Mouse (Mus musculus) layer of hippocampus, postnatal 10 days (tissue): ENCODE results near the gene Obp2b. TPM values are rescaled to one million over a fixed set of nuclear protein-coding genes. Genes with fewer than 3 reads are reported as not detected.

Experiments used
- DNase-seq, 2 experiments: peaks; one replicate each; pipeline ENCODE4 v3.0.0; 2021; ENCODE audit warnings: low spot score in 2 of 2
- total RNA-seq, 2 experiments: library from RNA; stranded (reverse); gene quantifications; 2 replicates each; pipeline ENCODE4 v1.2.3; 2021

Obp2b gene
- total RNA-seq, 2 experiments from 2014 or later = not detected

- no peak for DNase-seq
Measured at GRCm38 (mm10) chr2:25776717-25777116, 39.9 kb downstream of the Obp2b start, which contains the start of gene Lcn11. Gene Lcn11, plus strand, starts transcription at chr2:25777017.

- DNase-seq = no peak
Measured at GRCm38 (mm10) chr2:25779076-25779475, 42.3 kb downstream of the Obp2b start.

GRCm38 (mm10) chr2:25780921-25781320, 44.1 kb downstream of the Obp2b start:
- DNase-seq = no peak

DNA sequence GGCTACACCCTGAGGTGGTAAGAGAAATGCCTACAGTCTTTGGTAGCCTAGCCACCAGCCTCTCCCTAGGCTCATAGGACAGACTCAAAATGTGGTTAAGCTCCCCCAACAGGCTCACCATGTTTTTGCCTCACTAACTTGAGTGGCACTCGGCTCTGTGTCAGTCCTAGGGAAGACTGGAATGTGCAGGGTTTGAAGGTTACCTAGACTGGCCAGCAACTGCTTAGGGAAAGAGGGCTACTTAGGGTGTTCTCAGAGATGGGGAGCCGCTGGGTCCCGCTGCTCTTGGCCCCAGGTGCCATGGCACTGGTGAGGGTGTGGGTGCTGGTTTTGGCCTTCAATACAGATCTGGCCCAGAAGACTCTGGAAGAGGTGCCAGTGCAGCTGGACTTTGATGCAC, 45.1 kb downstream of the Obp2b start, which contains the start of gene Gm13539:
Gene Gm13539 (plus strand): TSS at position 301 of the 400 bp plus-strand sequence.
- DNase-seq = no peak

DNA sequence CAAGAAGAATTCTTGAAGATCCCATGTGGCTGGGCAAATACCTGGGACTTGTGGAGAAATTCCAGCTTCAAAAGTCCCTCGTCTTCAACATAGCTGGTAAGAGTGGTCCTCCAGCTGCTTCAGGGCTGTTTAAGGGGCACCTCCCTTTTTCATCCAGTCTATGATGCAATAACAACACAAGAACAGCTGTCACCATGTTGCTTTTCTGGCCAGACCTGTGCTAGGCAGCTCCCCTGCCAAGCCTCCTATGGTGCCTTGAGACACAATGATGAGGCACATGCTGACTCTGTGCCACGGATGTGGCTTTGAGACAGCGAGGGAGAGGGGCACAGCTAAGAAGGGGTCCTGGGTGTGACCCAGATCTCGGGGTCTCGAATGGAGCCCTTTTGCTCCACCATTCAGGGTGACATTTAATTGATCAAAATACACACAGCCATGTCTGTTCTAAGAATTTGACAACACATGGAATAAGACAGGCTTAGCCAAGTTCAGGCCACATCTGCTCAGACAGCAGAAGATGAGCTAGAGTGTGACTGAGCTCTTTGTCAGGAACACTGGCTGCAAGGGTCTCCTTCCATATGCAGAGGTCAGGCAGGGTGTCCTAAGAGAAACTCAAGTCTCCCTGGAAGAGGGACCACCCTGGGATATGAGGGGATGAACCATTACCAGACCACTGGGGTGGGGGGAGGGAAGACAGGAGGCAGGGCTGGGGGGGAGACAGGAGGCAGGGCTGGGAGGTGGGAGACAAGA, 48.9 kb downstream of the Obp2b start:
- DNase-seq = no peak

DNA sequence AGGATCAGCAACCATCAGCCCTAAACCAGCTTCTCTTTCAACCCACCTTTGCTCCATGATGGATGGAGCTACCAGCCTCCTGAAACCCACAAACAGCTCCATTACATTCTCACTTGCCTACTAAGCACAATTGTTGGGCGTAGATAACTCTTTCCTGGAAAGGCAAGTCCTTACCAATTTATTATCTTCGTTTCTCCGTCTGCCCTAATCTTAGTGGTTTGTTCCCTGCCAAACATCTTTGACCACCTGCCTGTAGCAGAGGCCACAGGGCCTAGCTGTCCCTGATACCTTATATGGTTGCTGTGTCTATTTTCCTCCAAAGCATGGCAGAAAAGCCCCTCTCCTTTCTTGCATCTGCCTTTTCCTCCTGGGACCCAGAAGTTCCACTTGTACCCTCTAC, 52.3 kb downstream of the Obp2b start:
- no peak for DNase-seq

Other genes starting within 250 kb of the Obp2b start
- gene Lcn12, start 243.1 kb upstream of the Obp2b start, total RNA-seq = not detected
- gene Fbxw5, start 236.3 kb upstream of the Obp2b start, total RNA-seq = 100 to 1,000 TPM; 132 to 140 TPM
- gene C8g, start 235.3 kb upstream of the Obp2b start, total RNA-seq = 1 to 10 TPM; 1.5 to 1.9 TPM
- gene Traf2, start 190.1 kb upstream of the Obp2b start, total RNA-seq = 10 to 100 TPM in 1 of 2 experiments, 1 to 10 TPM in 1; 9.0 to 10.5 TPM
- 100 to 1,000 TPM; 232 to 242 TPM for gene Edf1, start 179.2 kb upstream of the Obp2b start, total RNA-seq
- gene Mamdc4, start 162.2 kb upstream of the Obp2b start, total RNA-seq = 1 to 10 TPM; 1.0 to 5.4 TPM
- 10 to 100 TPM; 94.5 to 99.8 TPM for gene Phpt1, start 161.8 kb upstream of the Obp2b start, total RNA-seq
- 10 to 100 TPM; 82.7 to 84.8 TPM for gene Ajm1, start 155.3 kb upstream of the Obp2b start, total RNA-seq
- gene Rabl6, start 128.5 kb upstream of the Obp2b start, total RNA-seq = 10 to 100 TPM; 84.7 to 96.9 TPM
- gene Ccdc183, start 119.3 kb upstream of the Obp2b start, total RNA-seq = not detected
- gene Tmem141, start 115.0 kb upstream of the Obp2b start, total RNA-seq = 10 to 100 TPM; 19.9 to 21.1 TPM
- gene Fcna, start 109.0 kb upstream of the Obp2b start, total RNA-seq = 1 to 10 TPM; 1.1 to 1.4 TPM
- gene Lcn8, start 83.9 kb upstream of the Obp2b start, total RNA-seq = not detected
- not detected for gene Lcn5, start 79.1 kb upstream of the Obp2b start, total RNA-seq
- not detected for gene Lcn6, start 60.2 kb upstream of the Obp2b start, total RNA-seq
- gene Lcn10, start 54.3 kb upstream of the Obp2b start, total RNA-seq = not detected
- not detected for gene Obp2a, start 37.0 kb upstream of the Obp2b start, total RNA-seq
- gene Bmyc, start 30.3 kb upstream of the Obp2b start, total RNA-seq = 10 to 100 TPM; 91.7 to 98.0 TPM
- gene Lcn3, start 28.6 kb downstream of the Obp2b start, total RNA-seq = not detected
- gene Lcn11, start 40.0 kb downstream of the Obp2b start, total RNA-seq = not detected
- gene Gm13539, start 45.2 kb downstream of the Obp2b start, total RNA-seq = not detected
- gene Glt6d1, start 78.8 kb downstream of the Obp2b start, total RNA-seq = not detected
- gene Lcn9, start 86.1 kb downstream of the Obp2b start, total RNA-seq = not detected
- not detected for gene Sohlh1, start 110.2 kb downstream of the Obp2b start, total RNA-seq
- 10 to 100 TPM; 57.3 to 59.7 TPM for gene Kcnt1, start 126.7 kb downstream of the Obp2b start, total RNA-seq
- 100 to 1,000 TPM; 121 to 140 TPM for gene Camsap1, start 246.3 kb downstream of the Obp2b start, total RNA-seq